Mouse (Mus musculus): ENCODE measurements around the gene Tph1.
A peak's percentile ranks its signal among the peaks of the same experiment; 100 is the strongest.

The Tph1 gene

GRCm38 (mm10) chr7:46648431-46649140 is 23.8 kb downstream of the Tph1 start:
- no peak for DNase-seq

DNA sequence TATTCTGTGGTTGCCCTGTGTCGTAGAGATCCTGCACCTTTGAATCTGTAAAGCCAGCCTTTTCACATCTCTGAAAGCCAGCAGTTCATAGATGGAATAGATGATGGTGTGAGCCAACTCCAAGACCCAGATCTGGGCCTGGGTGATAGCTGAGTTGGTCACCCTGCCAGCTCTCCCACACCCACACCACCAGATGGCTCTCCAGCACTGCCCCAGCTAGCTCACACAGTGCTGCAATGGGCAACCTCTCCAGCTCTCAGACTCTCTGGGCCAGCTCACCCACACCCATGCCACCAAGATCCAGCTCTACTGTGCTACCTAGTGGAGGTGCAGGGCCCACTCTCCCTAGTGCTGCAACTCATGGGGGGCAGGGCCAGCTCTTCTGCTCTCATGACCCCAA is 29.2 kb downstream of the Tph1 start:
- peak; percentile 15 for DNase-seq

GRCm38 (mm10) chr7:46640062-46640461 is 32.3 kb downstream of the Tph1 start:
- no peak for DNase-seq

DNA sequence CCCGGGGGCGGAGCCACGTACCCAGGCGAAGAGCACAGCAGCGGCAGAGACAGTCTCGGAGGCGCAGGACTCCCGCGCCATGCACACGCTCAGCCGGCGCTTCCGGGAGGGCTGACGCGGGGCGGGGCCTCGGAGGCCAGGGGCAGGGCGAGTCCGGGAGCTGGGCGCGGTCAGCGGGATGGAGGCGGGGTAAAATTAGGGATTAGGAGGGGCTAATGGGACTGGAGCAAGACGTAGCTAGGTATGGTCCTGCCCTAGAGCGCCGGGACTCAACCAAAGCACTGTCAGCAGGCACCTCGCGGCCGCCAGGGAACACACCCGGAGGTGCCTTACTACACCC is 32.7 kb downstream of the Tph1 start, which contains the start of gene Sergef:
TSS of gene Sergef (minus strand) at position 116 of the 340 bp plus-strand sequence.
- DNase-seq, result peak; percentile 91

- DNase-seq, result peak; percentile 6
These were observed 33.2 kb downstream of the Tph1 start for GRCm38 (mm10) chr7:46638889-46639691.

DNA sequence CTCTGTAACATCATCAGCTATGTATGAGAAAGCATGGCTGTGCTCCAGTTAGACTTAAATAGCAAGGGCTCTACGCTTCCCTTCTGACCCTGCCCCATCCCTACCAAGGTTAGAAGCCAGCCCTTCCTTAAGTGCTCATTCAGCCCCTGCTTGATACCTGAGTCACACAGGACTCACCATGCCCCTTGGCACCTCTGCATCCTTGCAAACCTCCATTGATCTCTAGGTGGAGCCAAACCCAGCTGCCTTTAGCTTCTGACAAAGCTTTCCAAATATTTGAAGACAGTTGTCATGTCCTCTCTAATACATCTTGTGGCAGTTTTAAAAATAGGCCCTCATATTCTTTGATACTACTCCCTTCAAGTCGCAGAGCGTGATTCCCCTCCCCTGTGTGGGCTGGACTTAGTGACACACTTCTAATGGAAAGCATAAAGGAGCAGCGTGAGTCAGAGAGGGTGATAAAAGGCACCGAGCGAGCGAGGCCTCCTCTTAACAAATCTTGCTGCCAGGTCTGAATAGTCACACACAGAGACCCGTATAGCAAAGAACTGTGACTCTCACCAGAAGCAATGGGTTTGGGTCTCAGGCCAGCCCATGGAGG is 43.9 kb downstream of the Tph1 start:
- DNase-seq, result no peak

DNA sequence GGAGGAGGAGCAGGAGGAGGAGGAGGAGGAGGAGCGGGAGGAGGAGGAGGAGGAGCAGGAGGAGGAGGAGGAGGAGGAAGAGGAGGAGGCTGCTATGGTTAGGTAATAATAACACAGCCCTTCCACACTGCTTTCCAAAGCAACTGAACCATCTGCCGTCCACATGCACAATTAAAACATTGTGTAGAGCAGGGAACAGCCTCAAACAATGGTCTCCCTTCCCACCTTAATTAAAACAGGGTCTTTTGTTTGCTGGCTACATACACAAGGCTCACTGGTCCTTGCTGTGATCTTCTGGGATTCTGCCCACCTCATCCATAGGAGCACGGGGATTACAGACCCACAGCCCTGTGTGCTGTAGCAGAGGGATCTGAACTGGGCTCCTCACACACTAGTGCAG is 48.4 kb downstream of the Tph1 start:
- DNase-seq, result no peak

GRCm38 (mm10) chr7:46618416-46619110 is 53.8 kb downstream of the Tph1 start:
- no peak for DNase-seq

GRCm38 (mm10) chr7:46616429-46617005 is 55.8 kb downstream of the Tph1 start:
- no peak for DNase-seq

DNA sequence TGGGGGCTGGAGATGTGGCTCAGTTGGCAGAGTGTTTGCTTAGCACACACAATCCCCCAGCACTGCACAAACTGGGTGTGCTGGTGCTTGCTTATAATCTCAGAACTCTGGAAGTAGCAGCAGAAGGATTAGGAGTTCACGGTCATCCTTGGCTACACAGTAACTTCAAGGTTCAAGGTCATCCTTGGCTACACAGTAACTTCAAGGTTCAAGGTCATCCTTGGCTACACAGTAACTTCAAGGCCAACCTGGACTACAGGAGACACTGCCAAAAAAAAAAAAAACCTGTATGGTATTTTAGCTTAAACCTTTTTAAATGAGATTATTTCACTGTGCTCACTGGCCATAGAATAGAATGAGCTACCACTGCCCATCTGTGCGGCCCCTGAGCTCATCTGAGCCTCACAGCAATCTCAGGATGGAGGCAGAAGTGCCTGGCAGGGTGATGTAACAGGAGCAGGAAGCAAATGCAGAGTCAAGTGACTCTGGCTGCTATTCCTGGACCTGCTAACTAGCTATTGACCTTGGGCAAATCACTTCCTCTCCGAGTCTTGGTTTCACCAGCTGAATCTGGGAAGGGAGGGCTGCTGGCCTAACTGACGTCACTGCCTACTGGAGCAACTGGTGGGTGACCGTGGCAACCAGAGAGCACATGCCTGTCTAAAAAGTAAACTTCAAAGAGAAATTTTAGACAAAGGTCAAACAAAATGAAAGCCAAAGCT is 56.9 kb downstream of the Tph1 start:
- DNase-seq, result peak; percentile 28

- DNase-seq, result no peak
These were observed 58.1 kb downstream of the Tph1 start for GRCm38 (mm10) chr7:46614263-46614662.

- no peak for DNase-seq
These were observed 59.2 kb downstream of the Tph1 start for GRCm38 (mm10) chr7:46613091-46613490.

- no peak for DNase-seq
These were observed 59.9 kb downstream of the Tph1 start for GRCm38 (mm10) chr7:46612421-46612937.

- no peak for DNase-seq
These were observed 60.4 kb downstream of the Tph1 start for GRCm38 (mm10) chr7:46611970-46612369.

DNA sequence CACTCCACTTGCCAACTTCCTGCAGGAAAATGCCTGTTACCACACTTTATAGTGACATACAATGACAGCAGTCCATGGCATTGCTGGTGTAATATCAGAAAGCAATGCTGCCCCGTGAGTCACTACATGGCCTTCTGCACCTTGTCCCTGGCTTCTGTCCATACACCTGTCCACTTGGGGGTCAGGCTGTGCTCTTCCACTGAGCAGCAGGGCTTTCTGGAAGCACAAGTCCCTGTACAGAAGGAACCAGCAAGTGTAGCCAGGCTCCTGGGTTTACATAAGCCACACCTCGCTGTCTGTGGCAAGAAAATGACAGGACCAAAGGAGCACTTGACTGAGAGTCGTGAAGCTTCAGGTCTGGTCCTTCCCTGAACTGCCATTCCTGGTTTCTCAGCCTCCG is 63.0 kb downstream of the Tph1 start:
- DNase-seq, result no peak

- peak; percentile 33 for DNase-seq
These were observed 64.8 kb downstream of the Tph1 start for GRCm38 (mm10) chr7:46607428-46608055.

DNA sequence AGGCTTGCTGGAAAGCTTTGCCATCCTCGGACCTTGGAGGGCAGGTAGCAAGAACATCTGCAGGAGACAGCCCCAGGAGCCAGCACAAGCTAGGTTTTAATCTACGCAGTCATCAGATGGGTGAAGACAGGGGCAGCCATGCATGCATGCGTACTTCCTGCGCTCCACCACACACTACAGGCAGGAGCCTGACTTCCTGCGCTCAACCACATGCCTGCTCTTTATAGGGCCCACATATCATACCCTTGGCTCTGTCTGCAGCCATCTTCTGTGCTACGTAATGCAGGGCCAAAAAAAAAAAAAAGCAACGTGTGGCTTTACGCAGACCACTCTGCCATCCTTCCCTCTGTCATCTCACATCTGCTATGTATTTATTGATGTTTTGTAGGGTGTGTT is 65.3 kb downstream of the Tph1 start:
- DNase-seq, result no peak

GRCm38 (mm10) chr7:46606391-46607030 is 65.8 kb downstream of the Tph1 start:
- DNase-seq, result peak; percentile 67

DNA sequence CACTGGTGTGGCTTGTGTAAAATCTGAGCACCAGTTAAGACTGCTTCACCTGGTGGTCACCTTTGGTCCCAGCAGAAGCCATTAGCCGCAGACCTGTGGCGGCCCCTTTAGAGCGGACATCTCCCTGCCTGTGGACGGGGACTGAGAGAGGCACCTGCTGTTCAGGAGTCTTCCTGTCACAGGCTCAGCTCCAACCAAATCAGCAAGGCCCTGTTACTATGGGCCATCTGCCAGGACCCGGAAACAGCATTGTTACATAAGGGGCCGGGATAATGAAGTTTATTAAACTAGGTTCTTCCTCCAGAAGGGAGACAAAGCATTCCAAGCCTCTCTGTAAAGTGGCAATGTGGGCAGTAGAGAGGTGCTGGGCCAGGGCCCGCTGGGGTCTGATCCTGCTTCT is 69.3 kb downstream of the Tph1 start:
- no peak for DNase-seq

DNA sequence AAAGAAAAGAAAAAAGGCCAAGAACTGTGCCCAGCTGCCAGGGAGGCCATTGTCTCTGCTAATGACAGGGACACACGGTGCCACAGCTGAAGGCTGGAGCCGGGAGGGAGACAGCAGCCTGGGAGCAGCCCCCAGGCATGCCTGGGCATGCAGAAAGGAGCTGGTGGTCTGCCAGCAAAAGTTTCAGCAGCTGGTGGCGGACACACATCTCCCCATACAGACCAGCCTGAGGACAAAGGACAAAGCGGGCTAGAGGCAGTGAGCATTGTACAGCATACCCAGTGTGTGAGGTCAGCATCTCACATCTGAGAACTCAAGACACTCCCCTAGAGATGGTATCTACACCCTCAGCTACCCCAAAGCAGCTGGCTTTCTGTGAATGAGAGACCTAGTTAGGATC is 70.3 kb downstream of the Tph1 start:
- DNase-seq, result no peak

GRCm38 (mm10) chr7:46601097-46601496 is 71.2 kb downstream of the Tph1 start:
- DNase-seq, result no peak
